Mouse (Mus musculus) embryo, embryonic 10.5 days (tissue): Measurements from ENCODE around the gene AL732309.1.
"Not testable (repeated sequence)": the region's sequence is repeated elsewhere in the genome, so short reads cannot be mapped to it uniquely, and the experiment has no call there.

ENCODE experiments used
- DNase-seq: peaks from one replicate; pipeline ENCODE4 v3.0.0-alpha.2; 2015; ENCODE audit warnings: low spot score

The AL732309.1 gene

GRCm38 (mm10) chr2:25267241-25267640 lies 20.6 kb upstream of the AL732309.1 start:
- no peak for DNase-seq

- no peak for DNase-seq
These were observed 20.1 kb upstream of the AL732309.1 start for GRCm38 (mm10) chr2:25266720-25267119.

GRCm38 (mm10) chr2:25265897-25266656 lies 19.4 kb upstream of the AL732309.1 start:
- DNase-seq, result no peak

- no peak for DNase-seq
These were observed 18.2 kb upstream of the AL732309.1 start for GRCm38 (mm10) chr2:25264851-25265250.

- no peak for DNase-seq
These were observed 17.6 kb upstream of the AL732309.1 start for GRCm38 (mm10) chr2:25264286-25264660.

GRCm38 (mm10) chr2:25263623-25264285 lies 17.1 kb upstream of the AL732309.1 start:
- no peak for DNase-seq

GRCm38 (mm10) chr2:25262795-25263622 lies 16.3 kb upstream of the AL732309.1 start:
- DNase-seq, result no peak

GRCm38 (mm10) chr2:25262291-25262767 lies 15.7 kb upstream of the AL732309.1 start, which contains the start of gene Tprn:
Tprn (plus strand) TSS chr2:25262618.
- DNase-seq, result peak; percentile 98

- no peak for DNase-seq
These were observed 15.2 kb upstream of the AL732309.1 start for GRCm38 (mm10) chr2:25261870-25262269.

GRCm38 (mm10) chr2:25258887-25259286 lies 12.2 kb upstream of the AL732309.1 start:
- DNase-seq, result no peak

- DNase-seq, result not testable (repeated sequence)
These were observed 10.6 kb upstream of the AL732309.1 start for GRCm38 (mm10) chr2:25257250-25257649.

GRCm38 (mm10) chr2:25256443-25257109 lies 9.9 kb upstream of the AL732309.1 start:
- DNase-seq, result peak; percentile 55

- peak; percentile 96 for DNase-seq
These were observed 8.7 kb upstream of the AL732309.1 start, which contains the start of gene Tmem203 for GRCm38 (mm10) chr2:25255284-25255779. Tmem203 (plus strand) TSS chr2:25255439.

GRCm38 (mm10) chr2:25252331-25252730 lies 5.7 kb upstream of the AL732309.1 start:
- no peak for DNase-seq

GRCm38 (mm10) chr2:25244144-25244543 lies 2.5 kb downstream of the AL732309.1 start:
- DNase-seq, result no peak

- DNase-seq, result no peak
These were observed 3.3 kb downstream of the AL732309.1 start for GRCm38 (mm10) chr2:25243342-25243741.

GRCm38 (mm10) chr2:25242101-25242506 lies 4.6 kb downstream of the AL732309.1 start, which contains the start of the genes Rnf208 and Cysrt1:
Rnf208 (plus strand) TSS chr2:25242255.
Cysrt1 (minus strand) TSS chr2:25242452.
- peak; percentile 39 for DNase-seq

GRCm38 (mm10) chr2:25241438-25241775 lies 5.3 kb downstream of the AL732309.1 start:
- DNase-seq, result no peak

- DNase-seq, result peak; percentile 87
These were observed 5.8 kb downstream of the AL732309.1 start for GRCm38 (mm10) chr2:25240723-25241437.

GRCm38 (mm10) chr2:25240310-25240709 lies 6.4 kb downstream of the AL732309.1 start:
- DNase-seq, result no peak

GRCm38 (mm10) chr2:25239766-25240165 lies 6.9 kb downstream of the AL732309.1 start:
- DNase-seq, result no peak
